Mouse (Mus musculus) megakaryocyte, embryonic 14.5 days (primary cell): ENCODE measurements around the gene Mak. TPM values are rescaled to one million over a fixed set of nuclear protein-coding genes. Genes with fewer than 3 reads are reported as not detected.

Experiments
- H3K27me3 ChIP-seq: replicated peaks from 2 replicates; pipeline ENCODE3; 2012; ENCODE audit warnings: inconsistent platforms
- H3K36me3 ChIP-seq: replicated peaks from 2 replicates; pipeline ENCODE3; 2012; ENCODE audit warnings: low read length, inconsistent platforms, mixed read lengths
- H3K4me1 ChIP-seq: 2 replicates; pipeline ENCODE4 v1.6.1; 2012; ENCODE audit warnings: inconsistent platforms
- H3K4me3 ChIP-seq: replicated peaks from 2 replicates; pipeline ENCODE3; 2012; ENCODE audit warnings: moderate library complexity, mild to moderate bottlenecking, inconsistent platforms
- H3K9me3 ChIP-seq: 2 replicates; pipeline ENCODE4 v1.6.1; 2012; ENCODE audit warnings: inconsistent platforms
- FLI1 ChIP-seq: IDR thresholded peaks from 2 replicates; pipeline ENCODE4 v1.6.1; 2012; ENCODE audit warnings: low read length, inconsistent platforms, mixed read lengths
- GATA1 ChIP-seq: IDR thresholded peaks from 3 replicates; pipeline ENCODE4 v1.6.1; 2012; ENCODE audit warnings: mixed read lengths, low read length, inconsistent platforms, borderline replicate concordance
- polyA plus RNA-seq: library from polyadenylated mRNA; stranded (reverse); fragments of >175 nt; gene quantifications from 2 replicates; pipeline ENCODE4 v1.2.3, GENCODE M21; 2012; ENCODE audit warnings: low replicate concordance; ENCODE audit not compliant: insufficient read depth

Mak gene
- polyA plus RNA-seq, 1 experiment, result not detected

DNA sequence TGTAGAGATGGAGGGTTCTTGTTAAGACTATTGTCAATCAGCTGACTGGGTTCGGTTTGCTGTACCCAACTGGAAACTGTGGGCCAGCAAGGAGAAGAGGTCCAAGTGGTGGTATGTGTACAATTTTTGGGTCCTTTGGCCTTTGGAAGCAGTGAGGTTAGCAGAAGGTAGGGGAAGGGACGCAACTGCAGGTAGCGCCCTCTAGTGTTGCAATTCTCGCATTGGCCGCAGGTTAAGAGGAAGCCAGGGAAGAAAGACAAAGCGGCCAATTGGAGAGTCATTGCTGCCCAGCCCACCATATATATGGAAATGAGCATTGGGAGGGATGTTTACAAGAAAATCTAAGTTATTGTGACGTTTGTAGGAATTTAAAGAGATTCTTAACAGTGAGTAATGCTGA lies 101.9 kb downstream of the Mak start:
- Histone ChIP-seq H3K4me3 (no peak overlapping the region), H3K9me3 (peaks cover 4% of the 10 kb centered on the region; the same call in 1 of the 2 replicates), H3K27me3 (peaks cover 3% of the 10 kb centered on the region), H3K36me3 (peaks cover 7% of the 10 kb centered on the region), H3K4me1 (peaks cover 25% of the 10 kb centered on the region)
- no peak for TF ChIP-seq FLI1
- TF ChIP-seq GATA1, result no peak

Other genes starting within 250 kb of the Mak start
- gene Gcnt2, start 220.0 kb downstream of the Mak start, polyA plus RNA-seq, result 0.41 and 0.82 TPM in 2 replicates
- gene Pak1ip1, start 78.7 kb downstream of the Mak start, polyA plus RNA-seq, result 12.4 and 51.1 TPM in 2 replicates
- 53.2 and 191 TPM in 2 replicates for gene Tmem14c, start 63.4 kb downstream of the Mak start, polyA plus RNA-seq
- gene Gcm2, start 31.3 kb upstream of the Mak start, polyA plus RNA-seq, result not detected in 2 replicates
- gene Sycp2l, start 34.6 kb upstream of the Mak start, polyA plus RNA-seq, result not detected in 2 replicates
- not detected in 2 replicates for gene Elovl2, start 140.7 kb upstream of the Mak start, polyA plus RNA-seq
- gene Smim13, start 170.1 kb upstream of the Mak start, polyA plus RNA-seq, result 0.67 and 4.8 TPM in 2 replicates
- not detected in 2 replicates for gene Gm17364, start 194.3 kb upstream of the Mak start, polyA plus RNA-seq